Mouse (Mus musculus) adipocyte (in vitro differentiated cells): Measurements from ENCODE around the gene Tmc1.

ENCODE experiments used
- DNase-seq: peaks from one replicate; pipeline ENCODE4 v3.0.0-alpha.2; 2016; ENCODE audit warnings: low spot score

Tmc1 gene

DNA sequence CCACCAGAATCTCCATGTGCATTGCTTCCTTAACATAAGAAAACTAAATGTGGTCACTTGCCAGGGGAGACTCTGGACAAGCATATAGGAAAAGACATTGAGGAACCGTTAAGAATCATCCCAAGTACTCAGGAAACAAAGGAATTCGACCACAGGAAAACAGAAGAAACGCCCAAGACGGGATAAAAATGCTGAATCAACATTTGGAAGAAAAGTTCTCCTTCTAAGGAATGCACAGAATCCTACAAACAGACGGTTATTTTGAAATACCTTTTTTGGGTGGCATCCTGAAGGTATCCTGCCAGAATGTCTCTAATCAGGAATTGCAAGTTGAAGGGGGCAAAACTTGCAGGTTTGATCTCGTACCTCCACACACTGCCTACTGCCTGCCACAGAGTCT, at the start of gene Tmc1:
Gene Tmc1 (minus strand): TSS at position 329 of the 400 bp plus-strand sequence.
- no peak for DNase-seq

GRCm38 (mm10) chr19:21001552-21001951, 47.5 kb upstream of the Tmc1 start:
- DNase-seq: peak; percentile 10

DNA sequence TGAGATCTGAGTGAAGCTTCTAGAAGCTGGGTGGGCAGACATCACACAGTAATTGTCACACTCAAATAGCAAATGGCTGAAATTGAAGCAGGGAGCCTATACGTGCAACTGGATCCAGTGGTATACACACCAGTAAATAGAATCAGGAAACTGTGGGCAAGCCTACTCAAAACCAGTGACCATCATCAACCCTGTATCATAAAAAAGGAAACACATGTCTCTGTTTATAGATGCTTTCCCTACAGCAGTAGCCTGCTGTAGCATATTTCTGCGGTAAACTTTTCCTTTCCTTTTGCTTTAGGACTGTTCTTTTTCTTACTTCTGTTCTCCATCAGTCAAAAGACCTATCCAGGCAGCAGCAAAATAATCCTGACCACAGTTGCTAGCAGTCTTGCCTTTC, 25.2 kb upstream of the Tmc1 start:
- DNase-seq: no peak

GRCm38 (mm10) chr19:20978148-20978547, 24.1 kb upstream of the Tmc1 start:
- DNase-seq: no peak

- no peak for DNase-seq
These were observed 17.9 kb upstream of the Tmc1 start for GRCm38 (mm10) chr19:20971926-20972325.

DNA sequence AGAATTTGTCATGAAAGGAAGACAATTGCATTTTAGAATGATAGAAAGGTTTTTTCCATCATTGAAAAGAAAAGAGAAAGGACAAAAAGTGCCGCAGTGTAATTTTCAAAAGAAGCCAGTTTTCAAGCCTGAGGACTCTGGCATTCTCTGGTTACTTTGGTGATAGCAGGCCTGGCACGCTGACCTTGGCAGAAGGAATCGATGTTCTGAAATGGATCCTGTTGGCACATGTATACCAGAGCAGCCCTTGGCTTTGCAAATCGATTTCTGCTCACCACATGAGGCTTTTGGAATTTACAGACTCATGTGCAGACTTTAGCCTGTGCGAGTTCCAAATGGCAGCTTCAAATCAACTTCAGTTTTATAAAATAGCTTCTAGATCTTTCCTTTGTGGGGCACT, 813 bp upstream of the Tmc1 start:
- DNase-seq: no peak

- no peak for DNase-seq
These were observed 9.6 kb downstream of the Tmc1 start for GRCm38 (mm10) chr19:20944446-20944845.

DNA sequence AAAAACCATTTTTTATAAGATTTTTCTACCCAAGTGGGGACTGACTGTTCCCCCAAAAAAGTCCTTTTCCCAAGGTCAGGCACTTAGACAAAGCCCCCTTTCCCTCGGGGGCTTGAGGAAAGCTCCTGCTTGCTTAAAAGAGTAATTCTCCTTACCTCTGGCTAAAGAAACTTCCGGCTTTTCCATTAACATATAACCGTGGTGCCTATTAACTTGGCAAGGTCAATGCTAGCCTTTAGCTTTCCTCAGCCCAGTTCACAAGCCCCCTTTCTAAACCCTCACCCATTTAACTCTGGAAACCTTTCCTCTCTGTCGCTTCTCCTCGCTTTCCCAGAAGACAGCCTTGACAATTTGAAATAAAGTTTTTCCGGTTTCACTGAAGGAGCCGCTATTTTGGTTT, 29.7 kb downstream of the Tmc1 start:
- DNase-seq: no peak

DNA sequence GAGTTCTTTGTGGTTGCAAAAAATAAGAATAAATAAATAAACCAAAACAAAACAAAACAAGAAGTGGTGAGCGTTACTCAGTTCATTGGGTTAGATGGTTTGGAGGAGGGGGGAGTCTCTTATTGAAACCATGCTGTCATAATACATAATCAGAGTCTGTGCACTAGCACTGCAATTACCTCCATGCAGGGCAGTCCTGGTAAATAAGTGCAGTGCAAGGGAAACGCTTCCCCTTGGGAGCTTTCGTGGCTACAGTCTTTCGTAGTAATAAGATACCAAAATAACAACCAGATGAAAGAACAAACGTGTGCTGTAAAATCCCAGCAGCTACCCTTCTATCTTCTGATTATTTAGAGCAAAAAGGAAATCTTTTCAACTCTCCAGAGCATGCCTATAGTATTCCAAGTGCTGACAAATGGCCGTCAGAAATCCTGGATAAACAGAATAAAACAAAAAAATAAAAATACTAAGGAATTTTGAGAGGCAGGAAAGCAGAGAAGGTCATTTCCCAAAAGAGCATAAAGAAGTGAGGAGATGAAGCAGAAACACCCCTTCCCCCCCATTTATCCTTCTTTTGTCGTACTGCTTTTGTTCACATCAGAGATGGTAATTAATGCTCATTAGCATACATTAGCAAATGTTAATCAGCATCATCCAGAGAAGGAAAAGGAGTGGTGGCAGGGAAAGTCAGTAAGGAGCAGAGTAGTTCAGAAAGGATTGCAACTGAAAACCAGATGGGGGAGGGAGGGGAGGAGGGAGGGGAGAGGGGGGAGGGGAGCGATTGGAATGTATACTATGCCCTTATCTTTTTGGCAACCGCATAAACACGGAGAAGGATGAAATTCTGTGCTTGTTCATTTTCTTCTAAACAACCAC, 30.4 kb downstream of the Tmc1 start:
- no peak for DNase-seq

GRCm38 (mm10) chr19:20918241-20918640, 35.8 kb downstream of the Tmc1 start:
- no peak for DNase-seq

- no peak for DNase-seq
These were observed 38.9 kb downstream of the Tmc1 start for GRCm38 (mm10) chr19:20915151-20915550.

GRCm38 (mm10) chr19:20910356-20910755, 43.6 kb downstream of the Tmc1 start:
- DNase-seq: no peak

DNA sequence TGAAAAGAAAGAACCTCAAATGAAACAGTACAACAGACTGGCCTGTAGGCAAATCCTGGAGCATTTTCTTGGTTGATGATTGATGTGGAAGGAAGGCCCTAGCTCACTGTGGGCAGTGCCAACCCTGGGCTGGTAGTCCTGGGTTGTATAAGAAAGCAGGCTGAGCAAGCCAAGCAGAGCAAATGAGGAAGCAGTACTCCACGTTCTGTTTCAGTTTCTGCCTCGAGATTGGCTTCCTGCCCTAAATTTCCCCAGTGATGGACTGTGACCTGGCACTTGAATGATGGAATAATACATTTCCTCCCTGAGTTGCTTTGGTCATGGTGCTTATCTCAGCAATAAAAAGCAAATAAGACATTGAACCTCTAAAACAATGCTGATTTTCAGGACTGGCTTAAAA, 72.8 kb downstream of the Tmc1 start:
- peak; percentile 7 for DNase-seq

- no peak for DNase-seq
These were observed 78.1 kb downstream of the Tmc1 start for GRCm38 (mm10) chr19:20875881-20876280.

DNA sequence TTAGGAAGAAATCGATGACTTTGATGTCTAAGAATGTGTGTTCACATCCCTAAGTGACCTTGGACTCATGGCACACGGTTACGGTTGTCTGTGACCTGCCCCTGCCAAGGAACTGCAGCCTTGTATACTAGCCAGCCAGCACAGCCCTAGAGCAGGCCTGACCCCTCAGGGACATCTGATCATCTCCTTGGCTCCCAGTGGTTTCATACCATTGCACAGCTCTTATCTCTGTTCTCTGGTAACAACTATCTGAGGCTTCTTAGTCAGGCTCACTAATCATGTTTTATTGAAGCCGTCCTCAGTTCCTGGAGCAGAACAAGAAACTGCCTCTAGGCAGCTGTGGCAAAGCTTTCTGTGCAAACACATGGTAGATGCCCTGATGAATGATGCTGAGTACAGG, 92.2 kb downstream of the Tmc1 start:
- DNase-seq: no peak

DNA sequence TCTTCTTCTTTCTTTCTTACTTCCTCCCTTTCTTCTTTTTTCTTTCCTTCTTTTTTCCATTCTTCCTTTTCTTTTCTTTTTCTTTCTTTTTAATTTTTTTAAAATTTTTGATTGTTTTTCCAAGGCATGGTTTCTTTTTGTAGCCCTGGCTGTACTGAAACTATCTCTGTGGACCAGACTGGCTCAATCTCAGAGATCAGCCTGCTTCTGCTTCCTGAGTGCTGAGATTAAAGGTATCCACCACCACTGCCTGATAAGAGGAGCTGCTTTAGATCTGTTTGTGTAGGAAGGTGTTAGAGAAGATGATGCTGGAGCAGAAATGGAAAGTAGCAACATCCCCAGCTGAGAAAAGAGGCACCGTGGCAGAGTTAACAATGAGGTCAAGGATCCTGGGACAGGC, 93.7 kb downstream of the Tmc1 start:
- DNase-seq: no peak

DNA sequence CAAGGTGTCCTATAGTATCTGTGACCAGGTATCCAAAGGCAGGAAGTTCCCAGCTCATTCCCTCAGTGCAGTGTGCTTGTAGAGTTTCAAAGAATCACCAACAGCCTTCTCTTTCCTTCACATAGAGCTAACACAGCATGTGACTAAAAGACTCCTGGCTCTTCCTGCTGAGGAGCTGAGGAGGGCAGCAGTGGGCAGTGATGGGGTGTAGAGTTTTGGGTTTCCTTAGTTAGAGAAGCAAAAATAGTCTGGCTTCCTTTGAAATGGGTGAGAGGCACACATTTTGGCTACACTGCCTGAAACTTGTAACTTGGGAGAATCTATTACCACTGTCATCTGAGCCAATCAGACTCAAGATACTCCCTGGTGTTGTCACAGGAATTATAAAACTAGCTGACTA, 96.2 kb downstream of the Tmc1 start:
- no peak for DNase-seq

DNA sequence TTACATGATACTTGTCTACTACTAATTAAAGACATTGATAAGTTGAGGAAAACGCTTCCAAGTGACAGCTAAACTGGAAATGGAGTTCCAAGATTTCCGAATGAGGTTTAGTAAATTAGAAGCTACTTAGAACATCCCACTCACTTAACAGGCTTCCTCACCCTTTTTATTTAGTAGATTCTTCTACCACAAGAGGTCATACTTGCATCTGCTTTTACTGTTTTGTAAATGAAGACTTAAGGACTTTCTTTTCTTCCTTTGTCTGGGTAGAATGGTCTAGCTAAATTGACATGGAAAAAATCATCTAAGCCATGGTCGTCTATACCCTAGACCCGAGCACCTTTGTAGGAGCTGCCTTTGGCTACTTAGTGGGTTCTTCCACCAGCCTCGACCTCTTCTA, 105.1 kb downstream of the Tmc1 start:
- peak; percentile 50 for DNase-seq

GRCm38 (mm10) chr19:20847476-20848073, 106.4 kb downstream of the Tmc1 start:
- no peak for DNase-seq

- no peak for DNase-seq
These were observed 116.6 kb downstream of the Tmc1 start for GRCm38 (mm10) chr19:20837422-20837821.

DNA sequence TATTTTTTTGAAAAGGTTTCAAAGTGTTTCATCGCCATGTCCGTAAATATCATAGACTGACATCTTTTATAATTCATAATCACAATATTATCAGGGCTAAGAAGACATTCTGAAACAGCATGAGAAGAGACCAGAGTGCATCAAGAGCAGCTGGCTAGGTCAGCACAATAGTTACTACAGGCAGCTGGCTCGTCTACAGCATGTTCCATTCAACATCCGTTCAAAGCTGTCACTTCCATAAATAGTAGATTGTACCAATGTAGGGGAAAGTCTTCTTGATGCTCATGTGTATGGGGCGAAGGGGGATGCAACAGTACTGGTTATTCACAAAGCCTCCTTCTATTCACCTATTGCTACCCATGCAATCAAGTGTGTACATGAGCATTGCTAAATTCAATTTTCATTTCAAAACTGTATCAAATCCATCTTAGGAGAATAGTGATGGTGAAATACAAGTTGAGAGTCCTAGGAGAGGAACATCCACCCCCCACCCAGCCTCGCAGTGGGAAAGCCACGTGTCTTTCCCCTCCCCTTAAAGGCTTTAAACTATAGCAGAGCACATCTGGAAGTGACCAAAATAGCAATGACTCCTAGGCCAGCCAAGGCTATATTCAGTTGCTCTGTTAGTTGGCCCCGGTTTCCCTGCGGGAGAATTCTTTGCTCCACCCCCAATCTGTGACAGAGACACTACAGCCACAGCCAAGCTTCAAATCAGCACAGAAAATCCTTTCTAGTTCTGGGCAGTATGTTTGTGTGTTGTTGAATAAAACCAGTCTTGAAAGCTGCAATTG, 117.8 kb downstream of the Tmc1 start:
- DNase-seq: peak; percentile 22

DNA sequence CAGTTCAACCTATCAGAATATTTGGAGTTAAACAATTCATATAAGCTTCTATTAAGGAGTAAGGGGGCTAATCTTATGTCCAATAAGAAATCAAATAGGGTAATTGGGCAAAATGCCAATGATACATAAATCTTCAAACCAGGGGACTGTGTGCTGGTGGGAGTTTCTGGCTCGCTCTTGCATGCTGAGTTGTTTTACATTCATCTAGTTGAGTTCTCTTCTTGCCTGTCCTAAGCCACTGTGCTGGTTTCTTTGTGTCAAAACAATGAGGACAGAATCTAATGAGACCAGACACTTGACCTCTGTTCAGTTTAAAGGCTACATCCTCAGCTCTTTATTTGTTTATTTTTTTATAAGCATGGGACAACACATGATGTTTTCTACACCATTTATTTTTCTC, 119.1 kb downstream of the Tmc1 start:
- DNase-seq: no peak

DNA sequence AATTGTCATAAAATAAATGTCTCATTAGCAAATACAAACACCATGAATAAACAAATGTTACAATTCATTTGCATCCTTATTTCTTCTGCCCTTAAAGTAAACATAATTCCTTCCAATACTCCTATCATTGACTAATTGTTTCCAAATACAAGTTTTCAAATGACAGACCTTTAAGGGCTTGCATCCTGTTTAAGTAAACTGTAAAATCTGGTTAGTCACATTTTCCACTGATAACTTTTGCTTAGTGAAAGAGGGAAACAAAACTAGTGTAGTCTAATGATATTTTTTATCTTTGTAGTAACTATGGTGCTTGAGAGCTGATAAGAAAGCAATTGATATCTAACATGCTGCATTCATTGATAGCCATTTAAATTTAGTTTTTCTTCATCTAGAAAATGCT, 154.5 kb downstream of the Tmc1 start:
- no peak for DNase-seq
